Mouse (Mus musculus) retina, postnatal 1 day (tissue): ENCODE results near the gene Vamp1.

Experiments
- DNase-seq: peaks from one replicate; pipeline ENCODE4 v3.0.0-alpha.2; 2012

Vamp1 gene

DNA sequence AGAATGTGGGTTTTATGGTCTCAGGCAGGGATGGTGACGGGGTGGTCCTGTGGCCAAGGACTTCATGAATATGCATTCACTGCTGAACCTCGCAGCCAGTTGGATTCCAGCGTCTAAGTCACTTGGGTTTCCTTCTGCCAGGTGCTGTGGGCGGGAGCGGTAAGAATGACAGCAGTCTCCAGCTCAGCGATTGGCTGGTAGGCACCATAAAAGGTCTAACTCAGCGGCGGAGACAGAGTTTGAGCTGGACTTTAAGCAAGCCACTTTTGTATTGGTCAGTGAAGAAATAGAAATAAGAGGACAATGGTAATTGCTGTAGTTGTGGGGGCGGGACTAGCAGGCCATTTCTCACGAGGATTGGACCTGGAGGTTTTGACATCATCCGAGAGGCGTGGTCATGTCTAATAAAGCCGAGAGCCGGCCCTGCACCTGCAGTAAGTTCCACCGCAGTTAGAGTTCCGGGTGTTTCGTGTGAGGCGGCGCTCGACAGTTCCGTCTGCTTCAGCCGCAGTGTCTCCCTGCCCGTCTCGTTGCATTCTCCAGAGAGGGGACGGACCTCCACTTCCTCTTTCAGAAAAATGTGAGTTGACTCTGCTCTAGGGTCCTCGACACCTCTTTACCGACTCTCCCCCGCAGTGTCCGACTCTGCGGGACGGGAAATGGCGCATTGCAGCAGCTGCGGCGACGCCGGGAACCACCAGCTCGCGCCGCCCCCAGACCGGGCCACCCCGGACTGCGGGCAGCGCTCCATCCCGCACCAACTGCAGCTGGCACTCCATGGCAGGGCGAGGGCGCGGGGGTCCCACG lies at the start of gene Vamp1:
Vamp1 (plus strand) TSS at position 404 of the 807 bp plus-strand sequence.
- DNase-seq: peak; percentile 98

- peak; percentile 71 for DNase-seq
Observed at GRCm38 (mm10) chr6:125166051-125166751, 49.1 kb upstream of the Vamp1 start, which contains the start of gene Gapdh. Gapdh (minus strand) TSS chr6:125166467.

- DNase-seq: peak; percentile 75
Observed at GRCm38 (mm10) chr6:125166861-125167650, 48.3 kb upstream of the Vamp1 start.

DNA sequence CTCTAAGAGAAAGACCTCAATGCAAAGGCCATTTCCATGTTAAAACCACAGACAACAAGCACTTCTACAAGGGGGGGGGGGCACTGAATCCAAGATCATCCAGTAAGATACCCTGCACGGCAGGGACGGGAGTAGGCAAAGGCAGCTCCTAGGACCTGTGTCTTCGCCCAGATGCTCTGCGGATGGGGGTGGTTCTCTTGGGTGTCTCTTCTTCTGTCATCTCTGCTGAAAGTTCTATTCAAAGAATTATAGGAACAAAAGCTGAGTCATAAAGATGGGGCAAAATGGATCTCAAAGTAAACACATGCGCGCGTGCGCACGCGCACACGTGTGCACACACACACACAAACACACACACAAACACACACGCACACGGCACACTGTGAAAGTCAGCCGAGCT lies 47.3 kb upstream of the Vamp1 start:
- no peak for DNase-seq

- no peak for DNase-seq
Observed at GRCm38 (mm10) chr6:125170194-125170593, 45.2 kb upstream of the Vamp1 start.

GRCm38 (mm10) chr6:125172474-125172873 lies 42.9 kb upstream of the Vamp1 start:
- no peak for DNase-seq

DNA sequence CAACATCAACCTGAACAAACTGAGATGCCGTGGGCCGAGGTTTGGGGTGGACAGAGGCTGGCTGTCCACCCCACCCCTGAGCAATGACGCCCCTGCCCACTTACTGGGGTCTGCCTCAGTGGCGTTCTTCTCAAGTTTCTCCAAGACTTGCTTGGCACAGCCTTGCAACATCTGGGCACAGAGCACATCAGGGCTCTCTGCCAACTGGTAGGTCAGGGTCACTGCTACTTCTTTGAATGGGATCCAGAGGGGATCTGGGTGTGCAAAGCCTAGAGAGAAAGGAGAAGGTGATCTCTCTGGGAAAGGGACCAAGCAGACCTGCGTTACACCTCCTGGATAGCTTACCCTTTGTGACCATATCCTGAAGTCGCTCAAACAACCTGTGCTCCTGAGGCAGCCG lies 42.1 kb upstream of the Vamp1 start:
- DNase-seq: no peak

DNA sequence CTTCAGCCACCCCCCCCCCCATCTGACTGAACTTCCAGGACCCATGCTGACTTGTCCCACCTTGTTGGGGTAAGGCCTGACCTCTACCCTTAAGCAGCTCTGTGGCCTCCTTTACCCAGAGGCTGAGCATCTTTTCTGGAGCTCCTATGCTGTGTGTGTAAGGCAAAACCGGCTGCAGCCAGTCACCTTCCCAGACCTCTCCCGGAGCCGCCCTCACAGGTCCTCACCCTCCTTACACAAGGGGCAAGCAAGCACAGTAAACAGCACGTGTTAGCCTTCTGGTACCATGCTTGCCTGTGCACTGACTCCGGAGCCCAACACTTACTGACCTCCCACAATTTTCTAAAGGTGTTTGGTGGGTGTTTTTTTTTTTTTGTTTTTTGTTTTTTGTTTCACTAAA lies 39.9 kb upstream of the Vamp1 start:
- no peak for DNase-seq

DNA sequence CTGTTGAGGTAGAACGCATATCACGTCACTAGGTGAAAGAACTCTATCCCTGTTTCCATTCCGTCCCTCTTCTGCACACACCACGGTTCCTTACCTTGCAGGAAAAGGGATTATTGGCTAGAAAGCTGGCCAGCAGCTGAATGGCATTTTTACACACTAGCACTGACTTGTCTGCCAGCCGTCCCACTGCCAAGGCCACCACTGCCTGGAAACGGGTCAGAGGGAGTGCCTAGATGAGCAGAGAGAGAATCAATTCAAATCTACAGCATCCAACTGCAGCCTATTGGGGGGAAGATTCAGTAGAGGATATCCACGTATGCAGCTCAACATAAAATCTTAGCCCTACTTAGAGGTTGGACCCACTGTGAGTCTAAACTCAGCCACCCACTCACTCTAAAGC lies 35.8 kb upstream of the Vamp1 start:
- no peak for DNase-seq

DNA sequence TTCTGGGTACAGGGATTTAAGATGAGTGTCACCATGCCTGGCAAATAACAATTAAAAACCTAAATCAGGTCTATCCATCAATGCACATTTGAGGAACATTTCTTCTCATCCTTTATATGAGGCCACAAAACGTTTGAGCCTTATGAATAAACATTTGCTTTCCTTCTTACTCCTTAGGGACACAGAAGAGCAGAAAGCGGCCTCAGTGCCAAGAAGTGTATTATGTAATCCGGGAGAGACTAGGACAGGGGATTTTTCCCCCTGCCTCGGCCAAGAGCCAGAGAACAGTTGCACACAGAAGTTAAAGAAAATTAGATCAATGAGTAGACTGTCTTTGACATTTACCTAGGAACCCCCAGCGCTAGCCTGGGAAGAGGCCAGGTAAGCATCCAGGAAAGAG lies 33.2 kb upstream of the Vamp1 start:
- no peak for DNase-seq

GRCm38 (mm10) chr6:125186203-125186602 lies 29.1 kb upstream of the Vamp1 start:
- DNase-seq: no peak

DNA sequence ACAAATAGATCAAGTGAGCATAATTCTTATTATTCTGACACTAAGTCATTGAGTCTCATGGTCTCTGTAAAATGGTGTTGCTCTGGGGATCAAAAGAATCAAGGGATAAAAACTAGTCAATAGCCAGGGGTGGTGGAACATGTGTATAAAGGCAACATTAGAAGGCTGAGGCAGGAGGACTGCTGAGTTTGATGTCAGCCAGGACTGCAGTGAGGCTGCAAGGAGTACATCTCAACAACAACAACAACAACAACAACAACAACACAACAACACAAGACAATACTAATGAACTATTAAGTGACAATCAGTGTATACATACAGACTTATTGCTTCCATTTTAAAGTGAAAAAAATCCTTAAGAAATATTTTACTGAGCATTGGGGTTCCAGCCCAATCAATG lies 24.5 kb upstream of the Vamp1 start:
- DNase-seq: no peak

- DNase-seq: peak; percentile 99
Observed at GRCm38 (mm10) chr6:125191332-125192015, 23.9 kb upstream of the Vamp1 start, which contains the start of the genes Ncapd2 and Mrpl51. Ncapd2 (minus strand) TSS chr6:125191701. Mrpl51 (plus strand) TSS chr6:125191801.

DNA sequence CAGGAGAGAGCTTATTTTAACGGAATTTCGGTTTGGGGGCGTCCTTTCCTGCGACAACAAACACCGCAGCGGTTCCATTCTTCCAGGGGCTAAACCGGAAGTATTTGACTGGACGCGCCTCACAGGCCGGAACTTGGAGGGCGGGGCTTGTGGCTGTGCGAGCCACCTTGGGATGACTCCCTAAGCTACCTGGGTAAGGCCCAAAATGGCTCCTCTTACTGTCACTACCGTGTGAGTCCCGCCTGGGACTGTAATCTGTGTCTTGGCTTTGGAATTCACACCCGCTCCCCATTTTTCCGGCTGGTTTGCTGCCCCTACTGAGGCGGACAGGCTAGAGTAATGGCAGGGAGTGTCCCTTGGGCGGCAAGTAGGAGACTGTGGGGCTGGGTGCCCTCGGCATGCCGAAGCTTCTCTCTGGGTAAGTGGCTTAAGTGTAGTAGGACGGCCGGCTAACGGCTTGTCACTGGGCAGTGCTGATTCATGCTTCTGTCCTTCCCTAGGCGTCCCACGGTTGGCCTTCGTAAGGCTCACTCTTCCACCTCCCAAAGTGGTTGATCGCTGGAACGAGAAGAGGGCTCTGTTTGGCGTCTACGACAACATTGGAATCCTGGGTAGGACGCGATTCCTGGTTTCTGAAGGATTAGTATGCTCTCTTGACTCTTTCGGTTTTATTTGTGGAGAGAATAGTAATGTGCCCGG lies 23.2 kb upstream of the Vamp1 start:
- DNase-seq: peak; percentile 97

- DNase-seq: no peak
Observed at GRCm38 (mm10) chr6:125192841-125193240, 22.5 kb upstream of the Vamp1 start.

GRCm38 (mm10) chr6:125193390-125193789 lies 22.0 kb upstream of the Vamp1 start:
- no peak for DNase-seq

DNA sequence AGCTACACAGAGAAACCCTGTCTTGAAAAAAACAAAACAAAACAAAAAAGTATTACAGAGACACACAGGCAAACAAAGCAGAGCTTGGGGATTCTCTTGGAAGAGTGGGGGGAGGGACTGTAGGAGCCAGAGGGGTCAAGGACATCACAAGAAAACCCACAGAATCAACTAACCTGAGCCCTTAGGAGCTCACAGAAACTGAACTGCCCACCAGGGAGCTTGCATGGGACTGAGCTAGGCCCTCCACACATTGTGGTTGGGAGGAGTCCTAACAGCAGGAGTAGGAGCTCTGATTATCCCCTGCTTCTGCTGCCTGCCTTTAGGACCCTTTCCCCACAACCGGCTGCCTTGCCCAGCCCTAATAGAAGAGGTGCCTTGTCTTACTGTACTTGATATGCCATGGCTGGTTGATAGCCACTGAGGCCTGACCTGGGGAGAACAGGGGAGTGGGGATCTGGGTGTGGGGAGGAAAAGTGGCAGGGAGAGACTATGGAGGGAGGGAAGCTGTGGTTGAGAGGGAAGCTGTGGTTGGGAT lies 19.7 kb upstream of the Vamp1 start:
- no peak for DNase-seq

- no peak for DNase-seq
Observed at GRCm38 (mm10) chr6:125196301-125196700, 19.1 kb upstream of the Vamp1 start.

- no peak for DNase-seq
Observed at GRCm38 (mm10) chr6:125197166-125197565, 18.2 kb upstream of the Vamp1 start.

DNA sequence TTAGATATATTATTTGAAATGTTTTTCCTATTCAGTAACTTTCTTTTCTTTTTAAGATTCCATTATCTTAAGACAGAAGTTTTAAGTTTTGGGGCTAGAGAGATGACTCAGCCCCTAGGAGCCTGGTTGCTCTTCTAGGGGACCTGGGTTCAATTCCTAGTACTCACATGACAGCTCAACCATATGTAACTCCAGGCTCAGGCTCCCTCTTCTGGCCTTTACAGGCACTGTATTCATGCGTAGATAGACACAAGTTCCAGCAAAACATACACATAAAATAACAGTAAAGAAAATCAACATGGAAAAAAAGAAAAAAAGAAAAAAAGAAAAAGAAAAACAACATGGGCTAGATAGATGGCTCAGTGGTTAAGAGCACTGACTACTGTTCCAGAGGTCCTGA lies 4.9 kb upstream of the Vamp1 start:
- no peak for DNase-seq

DNA sequence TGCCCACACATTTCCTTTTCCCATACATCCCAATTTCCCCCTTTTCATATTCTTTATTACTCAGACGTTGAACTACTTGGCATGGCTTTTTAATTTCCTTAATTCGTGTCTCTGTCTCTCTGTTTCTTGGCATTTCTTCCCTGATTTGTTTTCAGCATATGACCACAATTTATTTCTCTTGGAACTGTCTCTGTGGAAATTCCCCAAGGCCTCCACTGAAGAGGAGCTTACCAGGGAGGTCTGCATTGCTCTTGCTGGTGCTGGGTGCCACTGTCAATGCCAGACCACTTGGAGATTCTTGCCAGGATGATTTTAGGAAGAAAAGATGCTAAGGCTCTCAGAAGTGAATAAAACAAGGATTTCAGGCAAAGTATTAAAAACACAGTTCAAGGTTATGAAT lies 2.7 kb upstream of the Vamp1 start:
- no peak for DNase-seq

DNA sequence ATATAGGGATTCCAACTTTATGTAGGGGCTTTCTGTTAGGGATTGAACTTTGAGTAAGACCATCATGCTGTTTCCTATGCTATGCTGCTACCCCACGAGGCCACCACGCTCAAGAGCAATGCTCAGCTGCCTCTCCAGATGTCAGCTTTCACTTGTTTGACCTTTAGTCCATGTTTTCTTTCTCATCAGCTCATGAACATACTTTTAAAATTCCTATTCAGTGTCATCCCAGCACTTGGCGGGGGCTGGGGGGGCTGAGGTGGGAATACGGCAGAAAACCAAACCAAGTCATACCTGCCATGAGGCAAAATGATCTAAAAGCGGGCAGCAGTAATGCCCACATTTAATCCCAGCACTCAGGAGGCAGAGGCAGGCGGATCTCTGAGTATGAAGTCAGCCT lies 2.2 kb upstream of the Vamp1 start:
- DNase-seq: no peak
